Mouse (Mus musculus) left cerebral cortex, adult 8-10 months (tissue): Measurements from ENCODE around the gene Abca4. TPM values are rescaled to one million over a fixed set of nuclear protein-coding genes. Genes with fewer than 3 reads are reported as not detected.

ENCODE experiments used
- DNase-seq, 2 experiments: peaks; one replicate each; pipeline ENCODE4 v3.0.0; 2022; ENCODE audit warnings: low spot score in 2 of 2
- total RNA-seq, 4 experiments: library from RNA; stranded (reverse); gene quantifications; 2 replicates each; pipeline ENCODE4 v1.2.4; 2022

Gene Abca4
- total RNA-seq, 4 experiments from 2014 or later = 3.1 to 3.3 (median 3.2) TPM

DNA sequence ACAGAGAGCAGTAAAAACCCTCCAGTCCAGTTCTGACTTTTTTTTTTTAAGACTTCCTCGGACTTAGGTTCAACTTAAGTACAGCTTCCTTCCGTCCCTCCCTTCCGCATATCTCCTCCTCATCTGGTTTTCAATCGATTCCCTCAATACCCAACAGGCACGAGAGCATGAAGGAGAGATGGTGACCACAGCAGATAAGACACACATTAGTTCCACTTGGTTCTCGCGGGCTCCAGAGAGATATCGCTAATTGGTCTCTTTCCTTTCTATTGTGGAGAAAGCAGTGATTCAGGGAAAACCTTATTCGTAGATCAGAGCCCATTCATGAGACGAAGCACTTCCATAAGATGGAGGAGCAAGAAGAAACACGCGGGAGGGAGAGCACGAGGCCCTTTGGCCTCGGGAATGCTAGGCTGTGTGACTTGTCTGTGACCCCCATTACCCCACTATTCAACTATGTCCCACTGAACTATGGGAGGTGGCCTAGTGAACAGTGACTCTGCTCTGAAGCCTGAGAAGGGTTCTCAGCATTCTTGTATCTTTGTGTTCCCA is 63.5 kb downstream of the Abca4 start:
- no peak for DNase-seq

GRCm38 (mm10) chr3:122109461-122109860 is 65.2 kb downstream of the Abca4 start:
- no peak for DNase-seq

DNA sequence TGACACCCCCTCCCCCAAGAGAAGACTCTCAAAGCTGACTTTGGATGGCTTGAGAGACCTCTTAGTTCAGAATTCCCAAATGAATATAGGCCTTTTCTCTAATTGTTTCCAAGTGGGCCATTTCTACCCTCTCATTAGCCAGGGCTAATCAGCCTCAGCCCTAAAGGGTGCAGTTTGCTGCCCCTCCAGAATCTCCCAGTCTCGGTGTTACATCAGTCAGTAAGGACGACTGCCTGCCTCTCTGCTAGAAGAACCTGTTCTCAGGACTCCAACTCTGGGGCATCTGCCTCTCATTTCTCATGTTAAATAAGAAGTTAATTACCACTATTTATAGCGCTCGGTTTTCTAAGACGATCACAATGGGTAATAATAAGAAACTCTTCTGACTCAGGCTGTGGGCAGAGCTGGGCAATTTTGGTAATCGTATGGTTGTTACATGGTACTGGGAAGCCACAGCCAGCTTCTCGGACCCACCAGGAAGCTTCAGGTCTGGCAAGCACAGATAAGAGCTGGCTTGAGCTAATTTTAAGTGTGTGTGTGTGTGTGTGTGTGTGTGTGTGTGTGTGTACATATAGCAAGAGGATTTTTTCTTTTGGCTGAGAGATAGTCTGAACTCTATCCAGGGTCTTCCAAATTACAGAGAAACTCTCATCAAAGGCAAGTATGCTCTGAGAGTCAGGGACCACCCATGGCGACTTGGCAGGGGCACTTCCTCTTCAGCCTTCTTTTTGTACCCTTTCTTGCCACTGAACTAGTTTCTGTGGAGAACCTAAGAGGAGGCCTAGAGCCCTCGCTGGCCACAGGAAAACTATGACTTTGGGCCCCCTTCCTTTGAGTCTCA is 67.1 kb downstream of the Abca4 start:
- DNase-seq = no peak

GRCm38 (mm10) chr3:122118651-122119214 is 74.5 kb downstream of the Abca4 start:
- DNase-seq = no peak

DNA sequence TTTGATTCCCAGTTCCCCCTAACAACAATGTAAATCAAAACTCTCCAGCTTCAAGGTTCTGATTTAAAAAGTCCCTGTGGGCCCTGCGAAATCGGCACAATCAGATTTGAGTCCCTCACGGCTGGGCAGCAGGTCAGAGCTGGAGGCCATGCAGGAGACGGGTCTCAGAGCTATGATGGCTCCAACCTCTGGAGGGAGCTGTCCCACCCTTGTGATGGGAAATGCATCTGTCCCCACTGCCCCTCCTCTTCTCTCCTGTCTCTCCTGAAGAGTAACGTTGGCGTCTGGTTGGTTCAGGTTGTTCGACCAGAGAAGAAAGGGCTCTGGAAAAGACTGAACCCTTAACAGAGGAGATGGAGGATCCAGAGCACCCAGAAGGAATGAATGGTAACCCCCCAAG is 75.5 kb downstream of the Abca4 start:
- DNase-seq = no peak

DNA sequence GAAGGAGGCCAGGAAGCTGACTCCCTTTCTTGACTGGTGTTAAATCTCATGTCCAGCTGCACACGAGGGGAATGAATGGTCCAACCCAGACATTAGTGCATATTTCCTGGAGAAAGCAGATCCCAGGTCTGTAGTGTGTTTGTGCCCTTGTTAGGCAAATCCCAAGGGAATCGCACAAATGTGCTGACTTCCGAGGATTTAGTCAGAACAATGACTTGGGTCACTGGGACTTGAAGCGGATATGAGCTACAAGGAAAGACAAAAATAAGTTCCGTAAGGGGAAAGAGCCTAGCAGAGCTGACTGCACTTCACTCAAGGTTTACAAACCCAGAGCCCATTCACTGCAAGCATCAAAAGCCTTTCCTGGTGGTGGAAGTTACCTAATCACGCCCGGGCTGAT is 76.0 kb downstream of the Abca4 start:
- DNase-seq = no peak

- DNase-seq = peak; percentile 65 to 75
Measured at GRCm38 (mm10) chr3:122122127-122122663, 78.0 kb downstream of the Abca4 start.

- DNase-seq = no peak
Measured at GRCm38 (mm10) chr3:122122838-122123237, 78.6 kb downstream of the Abca4 start.

- DNase-seq = no peak
Measured at GRCm38 (mm10) chr3:122128999-122129493, 84.8 kb downstream of the Abca4 start.

GRCm38 (mm10) chr3:122130771-122131170 is 86.5 kb downstream of the Abca4 start:
- DNase-seq = no peak

- DNase-seq = no peak
Measured at GRCm38 (mm10) chr3:122131633-122132032, 87.4 kb downstream of the Abca4 start.

DNA sequence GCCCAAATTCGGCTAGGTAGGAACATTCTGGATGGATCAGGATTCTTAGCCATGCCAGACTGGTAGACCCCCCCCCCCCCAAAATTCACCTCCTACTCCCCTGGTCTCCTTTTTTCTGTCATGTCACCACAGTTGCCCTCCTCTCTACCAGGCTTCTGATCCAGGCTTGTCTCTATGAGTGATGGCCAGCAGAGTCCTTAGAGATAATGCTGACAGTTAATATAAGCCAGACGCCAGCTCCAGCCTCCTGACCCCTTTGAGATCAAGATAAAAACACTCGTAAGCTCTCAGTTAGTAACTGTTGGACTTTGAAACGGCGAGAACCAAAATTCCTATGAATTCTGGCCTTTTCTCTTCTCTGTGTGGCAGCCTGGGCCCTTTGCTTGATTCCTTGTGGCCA is 89.0 kb downstream of the Abca4 start:
- DNase-seq = no peak

DNA sequence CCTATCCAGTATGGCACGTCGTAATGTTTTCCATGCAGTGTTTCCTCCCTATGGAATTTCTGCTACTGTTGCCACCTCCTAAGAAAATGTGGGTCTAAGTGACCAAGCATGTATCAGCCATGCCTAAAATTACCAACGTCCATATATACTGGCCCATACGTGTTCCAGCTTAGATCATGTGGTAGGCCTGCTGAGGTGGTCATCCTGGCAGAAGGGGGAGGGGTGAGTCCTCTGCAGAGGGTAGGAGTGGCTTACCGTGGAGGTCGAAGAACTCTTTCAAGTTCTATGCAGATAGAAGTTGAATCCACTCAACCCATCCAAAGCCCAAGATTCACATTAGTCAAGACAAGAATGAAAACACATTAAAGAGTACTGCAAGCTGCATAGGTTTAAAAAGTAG is 89.6 kb downstream of the Abca4 start:
- DNase-seq = no peak

DNA sequence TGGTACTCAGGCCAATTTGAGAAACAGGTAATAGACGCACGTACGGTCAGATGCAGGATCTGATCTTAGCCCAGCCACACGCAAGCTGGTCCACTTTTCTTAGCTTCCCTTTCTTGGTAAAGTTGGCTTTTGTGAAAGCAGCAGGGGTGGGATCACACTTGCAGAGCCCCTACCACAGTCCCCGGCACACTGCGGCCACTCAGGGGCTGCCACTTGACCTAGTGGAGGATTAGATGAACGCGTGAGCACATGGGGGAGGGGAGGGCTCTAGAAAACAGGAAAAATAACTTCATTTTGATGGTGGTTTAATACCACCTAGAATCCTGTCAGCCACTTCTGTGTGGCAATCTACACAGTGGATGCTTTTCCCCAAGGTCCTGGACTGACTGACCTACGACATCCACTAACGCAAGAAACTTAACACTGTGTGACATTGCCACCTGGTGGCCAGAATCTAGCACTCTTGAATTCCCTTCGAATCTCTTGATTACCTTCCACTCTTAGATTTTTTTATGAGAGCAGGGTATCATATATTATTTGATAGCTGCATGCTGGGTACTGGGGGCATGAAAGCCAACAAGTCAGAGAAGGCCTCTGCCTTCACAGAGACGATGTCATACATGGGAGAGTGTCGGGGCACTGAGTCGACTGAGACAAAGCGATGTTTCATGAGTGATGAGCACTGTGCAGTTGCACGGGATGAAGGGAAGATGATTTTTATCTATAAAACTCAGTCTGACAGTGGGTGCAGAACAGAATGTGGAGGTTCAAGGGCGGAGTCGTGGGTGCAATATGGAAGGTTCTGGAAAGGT is 96.6 kb downstream of the Abca4 start:
- peak; percentile 15 to 30 for DNase-seq

GRCm38 (mm10) chr3:122142256-122142922 is 98.1 kb downstream of the Abca4 start:
- no peak for DNase-seq

GRCm38 (mm10) chr3:122143432-122143831 is 99.2 kb downstream of the Abca4 start:
- no peak for DNase-seq

GRCm38 (mm10) chr3:122145430-122145829 is 101.2 kb downstream of the Abca4 start:
- DNase-seq = no peak

GRCm38 (mm10) chr3:122150836-122151235 is 106.6 kb downstream of the Abca4 start:
- DNase-seq = no peak

DNA sequence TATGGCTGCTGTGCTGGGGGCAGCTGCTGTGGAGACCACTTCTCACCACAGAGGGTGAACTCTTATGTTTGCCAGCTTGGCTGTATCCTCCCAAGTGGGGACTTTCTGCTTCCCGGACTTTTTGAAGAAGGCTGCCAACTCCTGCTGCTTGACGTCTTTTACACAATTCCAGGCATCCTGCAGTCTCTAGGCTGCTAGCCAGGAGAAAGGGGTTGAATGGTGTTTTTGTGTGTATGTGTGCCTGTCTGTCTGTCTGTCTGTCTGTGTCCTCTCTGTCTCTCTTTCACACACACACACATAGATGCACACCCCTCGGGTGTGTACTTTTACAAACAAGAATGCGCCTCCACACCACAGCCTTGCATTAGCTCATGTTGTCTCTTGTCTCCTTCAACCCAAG is 108.2 kb downstream of the Abca4 start:
- DNase-seq = peak in 1 of 2 experiments; percentile 10

- no peak for DNase-seq
Measured at GRCm38 (mm10) chr3:122154080-122154479, 109.8 kb downstream of the Abca4 start.

DNA sequence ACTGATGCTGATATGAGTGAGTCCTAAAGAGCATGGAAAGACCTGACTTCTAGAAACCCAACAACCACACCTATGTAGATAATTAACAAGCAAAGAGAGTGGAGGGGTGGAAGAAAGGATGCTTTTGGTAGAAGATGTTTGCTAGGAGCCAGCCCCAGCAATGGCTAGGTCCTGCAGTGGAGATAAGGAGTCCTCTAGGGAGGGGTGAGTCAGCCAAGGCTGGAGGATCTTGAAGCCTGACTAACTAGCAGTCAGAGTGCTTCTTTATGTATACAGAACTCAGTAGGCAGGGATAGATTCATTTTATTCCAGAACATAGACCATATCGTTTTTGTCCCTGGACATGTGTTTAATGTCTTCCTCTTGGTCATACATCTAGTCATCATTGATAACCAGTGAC is 115.2 kb downstream of the Abca4 start:
- DNase-seq = no peak
